Mouse (Mus musculus): ENCODE results near the gene Pnpla6.

- no peak for TF ChIP-seq CTCF (IDR thresholded peaks at IDR 0.05; ENCODE audit: low read depth)
- TF ChIP-seq EP300 (optimal IDR thresholded peaks at IDR 0.05): no peak
Measured at GRCm38 (mm10) chr8:3574546-3574945, 59.4 kb downstream of the Pnpla6 start.
